ENCODE assay signal across 8 mouse cellular contexts in the genomic region with DNA sequence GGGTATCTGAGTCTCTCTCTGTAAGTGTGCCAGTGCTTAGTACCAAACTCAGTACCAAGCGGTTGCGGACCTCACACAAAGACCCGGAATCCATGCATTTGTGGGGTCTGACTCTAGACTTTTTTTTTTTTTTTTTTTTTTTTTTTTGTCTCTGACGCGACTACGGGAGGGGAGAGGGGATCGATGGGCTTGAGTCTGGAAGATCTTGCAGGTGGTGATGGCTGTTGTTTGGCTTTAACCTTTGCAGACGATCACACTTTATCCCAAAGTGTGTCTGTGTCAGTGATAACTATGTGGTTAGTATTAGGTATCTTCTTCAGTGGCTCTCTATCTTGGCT. TPM values are rescaled to one million over a fixed set of nuclear protein-coding genes. Genes with fewer than 3 reads are reported as not detected.
DNase-seq lines count a peak whose midpoint lies in the region; ATAC-seq and TF ChIP-seq lines count a peak whose summit lies in the region.

No protein-coding gene starts in this region.

- DNase-seq in heart, postnatal 4 days, result no peak
- DNase-seq in MEL (ENCODE audit: low read depth, low spot score), result peak; percentile 37
- no peak for DNase-seq in hindbrain, embryonic 11.5 days (ENCODE audit: low spot score)
- no peak for DNase-seq in spleen, postnatal 4 days (ENCODE audit: low spot score in 2 of 2)
- no peak for DNase-seq in layer of hippocampus, postnatal 25 days (ENCODE audit: extremely low spot score in 1 of 2, low spot score in 1 of 2)
- DNase-seq in layer of hippocampus, adult 18-20 months (ENCODE audit: low spot score in 2 of 2), result no peak

- H3K36me3 ChIP-seq in heart, embryonic 16.5 days (ENCODE audit: control insufficient read depth, insufficient read depth), result peaks cover 38% of the 10 kb centered on the region
- H3K36me3 ChIP-seq in MEL (ENCODE audit: control insufficient read depth in 1 of 2, insufficient read depth in 2 of 2, low read length in 2 of 2), result peaks cover 0 to 4% of the 10 kb centered on the region in 2 experiments; a peak in 3 of 4 replicates
- peaks cover 31% of the 10 kb centered on the region for H3K36me3 ChIP-seq in hindbrain, embryonic 11.5 days (ENCODE audit: control insufficient read depth, insufficient read depth, low read length)
- peaks cover 39% of the 10 kb centered on the region for H3K36me3 ChIP-seq in midbrain, embryonic 12.5 days

- H3K9me3 ChIP-seq in heart, embryonic 16.5 days (replicated peaks; ENCODE audit: control insufficient read depth, low read length), result no peaks in the 10 kb centered on the region
- H3K9me3 ChIP-seq in MEL (replicated peaks; ENCODE audit: insufficient read depth, low read length), result no peaks in the 10 kb centered on the region
- peaks cover 13% of the 10 kb centered on the region; the same call in 1 of the 2 replicates for H3K9me3 ChIP-seq in hindbrain, embryonic 11.5 days (ENCODE audit: control insufficient read depth, low read length)
- peaks cover 29% of the 10 kb centered on the region for H3K9me3 ChIP-seq in midbrain, embryonic 12.5 days

- no peak for TF ChIP-seq RAD21 in MEL (IDR thresholded peaks at IDR 0.05; ENCODE audit: low read depth, low read length)

- H3K4me2 ChIP-seq in heart, embryonic 16.5 days (ENCODE audit: low read depth, low read length), result peak overlapping the region; percentile 78
- H3K4me2 ChIP-seq in hindbrain, embryonic 11.5 days (replicated peaks; ENCODE audit: low read depth, low read length), result peak overlapping the region; percentile 44
- H3K4me2 ChIP-seq in midbrain, embryonic 12.5 days (replicated peaks), result peak overlapping the region; percentile 62

- H3K27ac ChIP-seq in heart, embryonic 16.5 days (ENCODE audit: low read length), result peak overlapping the region; percentile 95; the same call in 1 of the 2 replicates
- no peak overlapping the region for H3K27ac ChIP-seq in MEL (ENCODE audit: control insufficient read depth, low read depth, low read length)
- no peak overlapping the region for H3K27ac ChIP-seq in hindbrain, embryonic 11.5 days (ENCODE audit: low read depth, low read length)
- H3K27ac ChIP-seq in midbrain, embryonic 12.5 days (replicated peaks), result 0 out of 2 replicates have a peak overlapping the region, but pooled peaks have one; percentile 80

- peaks cover 5% of the 10 kb centered on the region for H3K79me2 ChIP-seq in MEL (ENCODE audit: control insufficient read depth, insufficient read depth, low read length, poor library complexity)

- TF ChIP-seq POLR2A in MEL (IDR thresholded peaks at IDR 0.05; ENCODE audit: control insufficient read depth in 1 of 2, insufficient read depth in 1 of 2, low read depth in 1 of 2, low read length in 2 of 2, poor library complexity in 1 of 2), result no peak

- H3K4me3 ChIP-seq in heart, embryonic 16.5 days (ENCODE audit: low read length), result peak overlapping the region; percentile 82
- H3K4me3 ChIP-seq in MEL (ENCODE audit: control insufficient read depth in 1 of 2, insufficient read depth in 1 of 2, low read depth in 2 of 2, low read length in 2 of 2), result peak overlapping the region; percentile 91 to 98
- H3K4me3 ChIP-seq in hindbrain, embryonic 11.5 days (ENCODE audit: low read depth, low read length), result peak overlapping the region; percentile 95
- H3K4me3 ChIP-seq in midbrain, embryonic 12.5 days, result peak overlapping the region; percentile 73

- peak overlapping the region; percentile 98 for H3K9ac ChIP-seq in heart, embryonic 16.5 days (ENCODE audit: low read length)
- H3K9ac ChIP-seq in MEL (ENCODE audit: control insufficient read depth, low read depth, low read length, poor library complexity, severe bottlenecking), result peak overlapping the region; percentile 86
- H3K9ac ChIP-seq in hindbrain, embryonic 11.5 days (ENCODE audit: low read depth, low read length), result peak overlapping the region; percentile 99
- peak overlapping the region; percentile 93 for H3K9ac ChIP-seq in midbrain, embryonic 12.5 days (replicated peaks)

- H3K27me3 ChIP-seq in heart, embryonic 16.5 days (ENCODE audit: control insufficient read depth, insufficient read depth, low read length), result no peaks in the 10 kb centered on the region
- H3K27me3 ChIP-seq in MEL (ENCODE audit: control insufficient read depth in 1 of 2, insufficient read depth in 2 of 2, low read length in 2 of 2), result no peaks in the 10 kb centered on the region
- no peaks in the 10 kb centered on the region for H3K27me3 ChIP-seq in hindbrain, embryonic 11.5 days (ENCODE audit: control insufficient read depth, insufficient read depth, low read length)
- H3K27me3 ChIP-seq in midbrain, embryonic 12.5 days, result no peaks in the 10 kb centered on the region

- TF ChIP-seq EP300 in MEL (IDR thresholded peaks at IDR 0.05; ENCODE audit: low read depth in 1 of 2, low read length in 2 of 2), result no peak

- peaks cover 6% of the 10 kb centered on the region for H3K4me1 ChIP-seq in heart, embryonic 16.5 days (ENCODE audit: control insufficient read depth, insufficient read depth, low read length)
- peaks cover 0 to 5% of the 10 kb centered on the region in 2 experiments; a peak in 2 of 4 replicates for H3K4me1 ChIP-seq in MEL (ENCODE audit: control insufficient read depth in 1 of 2, insufficient read depth in 2 of 2, low read length in 2 of 2)
- H3K4me1 ChIP-seq in hindbrain, embryonic 11.5 days (replicated peaks; ENCODE audit: control insufficient read depth, insufficient read depth, low read length), result no peaks in the 10 kb centered on the region
- H3K4me1 ChIP-seq in midbrain, embryonic 12.5 days, result no peaks in the 10 kb centered on the region

- WGBS in heart, embryonic 16.5 days, result 0% methylated on average over 8 of the region's 8 CpGs
- 2% methylated on average over 7 of the region's 8 CpGs for WGBS in hindbrain, embryonic 11.5 days
- WGBS in midbrain, embryonic 12.5 days, result 3% methylated on average over 8 of the region's 8 CpGs

- no peak for ATAC-seq in heart, embryonic 16.5 days (replicated peaks; ENCODE audit: extremely low read depth, insufficient read depth, low FRiP score)
- ATAC-seq in hindbrain, embryonic 11.5 days (ENCODE audit: low FRiP score), result 0 out of 2 replicates have a peak, but pooled peaks have one; percentile 1
- no peak; the same call in 1 of the 2 replicates for ATAC-seq in midbrain, embryonic 12.5 days (ENCODE audit: low FRiP score, low read depth)

- TF ChIP-seq CTCF in MEL (IDR thresholded peaks at IDR 0.05 in 2 of 3, conservative IDR thresholded peaks at IDR 0.05 in 1 of 3; ENCODE audit: control insufficient read depth in 1 of 3, insufficient read depth in 1 of 3, low read depth in 2 of 3, low read length in 3 of 3, poor library complexity in 1 of 3, severe bottlenecking in 1 of 3), result no peak

TF ChIP-seq in MEL, 35 proteins besides CTCF, POLR2A, EP300 and RAD21:
- TF ChIP-seq ZNF384 (IDR thresholded peaks at IDR 0.05; ENCODE audit: low read depth, low read length) (peak; percentile 53), CHD1 (IDR thresholded peaks at IDR 0.05; ENCODE audit: low read depth, low read length) (no peak), GATA1 (IDR thresholded peaks at IDR 0.05; ENCODE audit: low read depth, low read length) (no peak)

RNA-seq across cellular contexts. Expression of a gene that starts 0.9 kb away (rescaled TPM):
- polyA plus RNA-seq in heart, embryonic 16.5 days (2015; fragmentation: Nextera tagmentation; extraction: Ambion mirVana), result 15.1 and 15.2 TPM in 2 replicates
- 10 to 100 TPM; 13.7 to 16.0 TPM for total RNA-seq in heart, postnatal 4 days (2021)
- 3.0 and 3.1 TPM in 2 replicates for total RNA-seq in MEL (2012; rRNA removed)
- polyA plus RNA-seq in MEL (2012; ENCODE audit: insufficient read depth in 1 of 2, insufficient read length in 2 of 2, low read depth in 1 of 2, low replicate concordance in 2 of 2, missing spikeins in 1 of 2), result 1 to 10 TPM in 1 of 2 experiments, not detected in 1; 2.5 TPM
- 50.1 and 51.1 TPM in 2 replicates for polyA plus RNA-seq in hindbrain, embryonic 11.5 days (2014; fragmentation: Nextera tagmentation; extraction: Ambion mirVana)
- 59.5 and 61.2 TPM in 2 replicates for polyA plus RNA-seq in midbrain, embryonic 12.5 days (2016; fragmentation: Nextera tagmentation; extraction: Ambion mirVana)
- total RNA-seq in layer of hippocampus, postnatal 25 days (2021), result 10 to 100 TPM; 11.3 to 12.1 TPM
- 10 to 100 TPM; 11.1 to 11.3 TPM for total RNA-seq in layer of hippocampus, adult 18-20 months (2021)

RNA-seq across cellular contexts. Expression of a gene that starts 33.3 kb away (rescaled TPM):
- not detected in 2 replicates for polyA plus RNA-seq in heart, embryonic 16.5 days (2015; fragmentation: Nextera tagmentation; extraction: Ambion mirVana)
- total RNA-seq in heart, postnatal 4 days (2021), result not detected
- not detected in 2 replicates for total RNA-seq in MEL (2012; rRNA removed)
- not detected for polyA plus RNA-seq in MEL (2012; ENCODE audit: insufficient read depth in 1 of 2, insufficient read length in 2 of 2, low read depth in 1 of 2, low replicate concordance in 2 of 2, missing spikeins in 1 of 2)
- not detected in 2 replicates for polyA plus RNA-seq in hindbrain, embryonic 11.5 days (2014; fragmentation: Nextera tagmentation; extraction: Ambion mirVana)
- polyA plus RNA-seq in midbrain, embryonic 12.5 days (2016; fragmentation: Nextera tagmentation; extraction: Ambion mirVana), result not detected in 2 replicates
- not detected for total RNA-seq in layer of hippocampus, postnatal 25 days (2021)
- total RNA-seq in layer of hippocampus, adult 18-20 months (2021), result not detected

RNA-seq across cellular contexts. Expression of a gene that starts 56.4 kb away (rescaled TPM):
- polyA plus RNA-seq in heart, embryonic 16.5 days (2015; fragmentation: Nextera tagmentation; extraction: Ambion mirVana), result 2.4 and 2.8 TPM in 2 replicates
- total RNA-seq in heart, postnatal 4 days (2021), result 1 to 10 TPM; 2.6 to 2.7 TPM
- total RNA-seq in MEL (2012; rRNA removed), result not detected in 2 replicates
- not detected for polyA plus RNA-seq in MEL (2012; ENCODE audit: insufficient read depth in 1 of 2, insufficient read length in 2 of 2, low read depth in 1 of 2, low replicate concordance in 2 of 2, missing spikeins in 1 of 2)
- polyA plus RNA-seq in hindbrain, embryonic 11.5 days (2014; fragmentation: Nextera tagmentation; extraction: Ambion mirVana), result 4.7 and 4.8 TPM in 2 replicates
- 5.3 and 5.4 TPM in 2 replicates for polyA plus RNA-seq in midbrain, embryonic 12.5 days (2016; fragmentation: Nextera tagmentation; extraction: Ambion mirVana)
- 10 to 100 TPM in 1 of 2 experiments, 1 to 10 TPM in 1; 8.1 to 11.3 TPM for total RNA-seq in layer of hippocampus, postnatal 25 days (2021)
- 10 to 100 TPM; 11.2 to 12.2 TPM for total RNA-seq in layer of hippocampus, adult 18-20 months (2021)

Comparison
In these comparisons a context has a peak if more than half of its experiments do, and no peak if none do; other contexts are left out.
1. H3K27ac ChIP-seq: peak in heart, embryonic 16.5 days (single experiment) and midbrain, embryonic 12.5 days (single experiment); none in MEL (single experiment) and hindbrain, embryonic 11.5 days (single experiment).
2. Peak in every context shown above with its lines, with median percentiles within 50 percentile points of each other: H3K4me2 ChIP-seq, H3K4me3 ChIP-seq and H3K9ac ChIP-seq.